Mouse (Mus musculus) small intestine, adult 2 months (tissue): ENCODE results near the gene C3ar1.

Experiments
- CTCF ChIP-seq: fragments of 200-500 bp; IDR thresholded peaks from 2 replicates; pipeline ENCODE4 v1.5.1; 2012; ENCODE audit warnings: low read depth, mild to moderate bottlenecking, control low read depth, inconsistent platforms, low read length, moderate library complexity, mixed read lengths; ENCODE audit not compliant: insufficient replicate concordance, insufficient read length; ENCODE audit errors: extremely low read depth
- POLR2A ChIP-seq: fragments of 200-500 bp; IDR thresholded peaks from 2 replicates; pipeline ENCODE4 v1.6.1; 2012; ENCODE audit warnings: low read depth, mild to moderate bottlenecking, control low read depth, inconsistent platforms, low read length, moderate library complexity

DNA sequence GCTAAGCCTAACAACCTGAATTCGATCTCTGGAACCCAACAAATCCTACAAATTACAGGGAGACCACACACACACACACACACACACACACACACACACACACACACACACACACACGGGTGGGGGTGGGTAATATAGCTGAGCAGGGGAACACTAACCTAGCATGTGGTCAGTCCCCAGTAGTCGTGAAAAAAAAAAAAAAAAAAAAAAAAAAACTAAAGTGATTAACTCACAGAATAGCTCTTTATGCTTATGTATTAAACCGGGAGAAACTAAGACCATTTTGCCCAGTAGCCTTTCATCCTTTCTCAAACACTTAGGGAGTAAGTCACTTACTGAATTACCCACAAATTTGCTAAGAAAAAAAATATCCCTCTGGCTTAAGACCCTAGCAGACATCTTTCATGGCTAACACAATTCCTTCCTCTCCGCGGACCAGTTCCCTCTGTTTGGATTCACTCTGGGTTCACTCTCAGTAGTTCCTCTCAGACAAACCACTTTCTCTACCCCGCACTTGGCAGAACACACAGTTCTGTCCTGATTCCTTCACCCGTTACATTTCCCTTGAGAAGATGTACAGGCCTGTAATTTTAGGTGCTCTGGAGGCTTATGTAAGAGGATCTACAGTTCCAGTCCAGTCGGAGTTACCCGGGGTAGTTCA, 55.2 kb downstream of the C3ar1 start:
- TF ChIP-seq CTCF (no peak), POLR2A (no peak)
